Mouse (Mus musculus) granulocyte monocyte progenitor cell, adult 5-6 weeks (primary cell): Measurements from ENCODE around the gene Dlx4. TPM values are rescaled to one million over a fixed set of nuclear protein-coding genes. Genes with fewer than 3 reads are reported as not detected.

ENCODE experiments used
- ATAC-seq: replicated peaks from 2 replicates; pipeline ENCODE4 v1.8.0; 2016; ENCODE audit warnings: mild to moderate bottlenecking, moderate TSS enrichment, inconsistent platforms; ENCODE audit not compliant: poor library complexity, severe bottlenecking
- total RNA-seq, 2 experiments: library from RNA; stranded (forward) in 1 of 2; stranded (reverse) in 1 of 2; fragments of 200-712, 200-1000 nt in 1 of 2; fragments of >200 nt in 1 of 2; fragmentation: Nextera tagmentation in 1 of 2; gene quantifications; 2 replicates each; pipeline ENCODE4 v1.2.3; 2014 to 2017

The Dlx4 gene
- total RNA-seq, 2 experiments from 2014 or later = not detected

- ATAC-seq = no peak
These were observed 2.4 kb downstream of the Dlx4 start for GRCm38 (mm10) chr11:95143663-95144062.

GRCm38 (mm10) chr11:95142980-95143575 lies 3.0 kb downstream of the Dlx4 start:
- no peak for ATAC-seq

DNA sequence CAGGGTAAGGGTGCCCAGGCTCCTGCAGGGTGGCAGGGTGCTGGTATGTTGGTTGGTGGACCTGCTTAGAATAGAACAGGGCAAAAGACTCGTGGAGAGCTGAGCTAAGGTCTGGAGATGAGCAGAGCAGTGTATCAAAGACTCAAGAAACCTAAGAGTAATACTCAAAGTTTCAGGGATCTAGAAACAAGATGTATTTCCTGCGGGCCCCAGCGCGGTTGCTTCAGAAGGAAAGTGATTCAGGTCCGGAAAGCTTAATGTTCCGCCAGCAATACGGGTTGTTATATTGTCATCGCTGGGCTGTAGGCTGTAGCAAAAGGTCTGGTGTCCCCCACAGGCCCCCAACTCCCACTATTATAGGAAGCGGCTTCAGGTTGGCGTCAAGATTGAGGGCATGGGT lies 3.8 kb downstream of the Dlx4 start:
- no peak for ATAC-seq

GRCm38 (mm10) chr11:95139871-95140270 lies 6.2 kb downstream of the Dlx4 start:
- no peak for ATAC-seq

GRCm38 (mm10) chr11:95137281-95137680 lies 8.8 kb downstream of the Dlx4 start:
- ATAC-seq = no peak

DNA sequence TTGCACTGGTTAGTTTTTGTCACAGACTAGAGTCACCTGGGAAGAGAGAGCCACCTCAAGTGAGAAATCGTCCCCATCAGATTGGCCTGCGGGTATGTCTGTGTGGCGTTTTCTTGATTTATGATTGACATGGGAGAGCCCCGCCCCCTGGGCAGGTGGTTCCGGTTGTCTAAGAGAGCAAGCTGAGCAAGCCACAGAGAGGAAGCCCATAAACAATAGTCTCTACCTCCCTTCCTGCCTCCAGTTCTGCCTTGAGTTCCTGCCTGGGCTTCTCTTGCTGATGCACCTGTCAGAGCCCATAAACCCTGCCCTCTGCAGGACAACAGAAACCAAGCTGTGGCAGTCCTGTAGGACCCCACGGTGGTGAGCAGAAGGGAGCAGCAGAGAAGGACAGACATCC lies 12.7 kb downstream of the Dlx4 start:
- peak; percentile 77 for ATAC-seq

- no peak for ATAC-seq
These were observed 15.3 kb downstream of the Dlx4 start for GRCm38 (mm10) chr11:95130668-95131252.

DNA sequence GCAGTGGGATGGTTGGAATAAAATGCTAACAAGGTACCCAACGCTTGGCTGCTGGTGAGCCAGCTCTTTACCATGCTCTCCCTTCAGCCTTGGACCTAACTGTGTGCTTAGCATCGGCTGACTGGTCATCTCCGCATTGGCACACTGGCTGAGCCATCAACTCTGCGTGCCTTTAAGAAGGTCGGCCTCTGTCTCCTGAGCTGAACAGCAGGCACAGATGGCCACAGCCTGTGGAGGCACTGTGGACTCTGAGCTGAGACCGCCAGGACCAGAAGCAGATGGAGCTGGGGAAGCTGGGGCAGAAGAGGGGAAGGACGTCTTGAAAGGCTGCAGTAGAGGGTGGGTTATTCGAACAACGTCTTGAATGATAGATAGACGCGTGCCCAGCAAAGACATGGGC lies 17.7 kb downstream of the Dlx4 start:
- ATAC-seq = no peak

- ATAC-seq = peak; percentile 48
These were observed 19.5 kb downstream of the Dlx4 start for GRCm38 (mm10) chr11:95126272-95127245.

GRCm38 (mm10) chr11:95125366-95125948 lies 20.6 kb downstream of the Dlx4 start:
- ATAC-seq = no peak

DNA sequence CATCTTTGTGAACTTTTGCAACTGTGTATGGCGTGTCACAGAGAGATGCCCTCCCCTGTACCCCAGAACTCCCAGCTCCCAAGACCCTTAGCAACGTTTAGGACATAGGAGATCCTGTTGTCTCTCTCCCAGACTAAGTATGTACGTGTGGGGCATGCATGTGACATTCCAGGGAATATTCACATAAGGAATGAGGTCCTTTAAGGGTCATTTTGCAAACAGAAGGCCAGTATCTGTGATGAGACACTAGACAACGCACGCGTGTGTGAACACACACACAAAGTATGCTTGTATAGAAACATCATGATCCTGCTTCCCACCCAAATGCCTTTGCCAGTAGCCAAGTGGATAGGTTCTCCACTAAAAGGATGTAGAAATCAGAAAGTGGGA lies 24.0 kb downstream of the Dlx4 start:
- ATAC-seq = no peak

DNA sequence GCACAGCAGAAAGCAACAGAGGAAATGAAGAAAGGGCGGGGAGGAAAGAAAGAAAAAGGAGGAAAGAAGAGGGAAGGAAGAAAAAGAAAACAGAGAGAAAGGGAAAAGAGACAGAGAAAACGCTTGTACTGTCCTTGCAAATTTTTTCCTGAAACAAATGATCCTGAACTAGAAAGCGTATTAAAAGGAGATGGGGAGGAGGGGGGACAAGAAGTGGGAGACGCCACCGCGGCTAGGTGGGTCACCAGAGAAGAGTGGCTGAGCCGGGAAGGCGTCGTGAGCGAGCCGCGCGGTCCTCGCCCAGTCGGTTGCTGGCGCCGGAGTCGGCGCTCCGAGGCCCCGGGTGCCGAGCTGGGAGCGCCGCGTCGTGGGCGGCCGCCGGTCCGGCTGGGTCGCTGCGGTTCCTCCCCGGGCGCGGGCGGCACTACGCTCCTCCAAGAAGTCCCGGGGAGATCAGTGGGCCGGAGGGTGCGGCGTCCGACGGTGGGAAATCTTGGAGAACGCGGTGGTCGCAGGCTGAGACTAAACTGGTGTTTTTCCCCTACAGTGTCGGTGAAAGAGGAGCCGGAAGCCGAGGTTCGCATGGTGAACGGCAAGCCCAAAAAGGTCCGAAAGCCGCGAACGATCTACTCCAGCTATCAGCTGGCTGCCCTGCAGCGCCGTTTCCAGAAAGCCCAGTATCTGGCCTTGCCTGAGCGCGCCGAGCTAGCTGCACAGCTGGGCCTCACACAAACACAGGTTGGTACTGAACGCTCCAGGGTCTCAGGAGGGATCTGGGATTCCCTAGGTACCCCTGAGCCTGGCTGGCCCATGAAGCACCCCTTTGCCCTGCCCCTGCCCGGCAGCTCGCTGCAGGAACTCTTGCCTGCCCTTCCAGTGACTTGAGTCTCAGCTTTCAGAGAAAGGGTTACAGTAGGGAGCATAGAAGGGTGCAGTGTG lies 24.6 kb downstream of the Dlx4 start:
- ATAC-seq = no peak

DNA sequence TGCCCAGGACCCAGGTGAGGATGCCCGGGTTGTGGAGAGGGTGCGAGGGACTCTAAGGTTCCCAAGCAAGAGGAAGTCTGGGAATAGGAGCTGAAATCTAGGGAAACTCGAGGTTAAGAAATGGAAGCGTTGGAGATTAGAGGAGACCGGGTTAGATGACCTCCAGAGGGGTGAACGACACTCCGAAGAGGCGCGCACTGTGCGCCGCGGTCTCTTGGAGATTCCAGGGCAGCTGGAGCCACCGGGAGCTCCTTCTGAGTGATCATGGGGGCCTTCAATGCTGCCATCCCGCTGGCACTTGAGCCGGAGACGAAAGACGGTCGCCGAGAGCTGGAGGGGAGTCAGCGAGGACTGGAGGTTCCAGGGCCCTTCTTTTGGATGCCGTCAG lies 25.4 kb downstream of the Dlx4 start:
- no peak for ATAC-seq

- no peak for ATAC-seq
These were observed 26.0 kb downstream of the Dlx4 start, which contains the start of gene Dlx3 for GRCm38 (mm10) chr11:95119990-95120632. Gene Dlx3 (plus strand): TSS chr11:95120119.

DNA sequence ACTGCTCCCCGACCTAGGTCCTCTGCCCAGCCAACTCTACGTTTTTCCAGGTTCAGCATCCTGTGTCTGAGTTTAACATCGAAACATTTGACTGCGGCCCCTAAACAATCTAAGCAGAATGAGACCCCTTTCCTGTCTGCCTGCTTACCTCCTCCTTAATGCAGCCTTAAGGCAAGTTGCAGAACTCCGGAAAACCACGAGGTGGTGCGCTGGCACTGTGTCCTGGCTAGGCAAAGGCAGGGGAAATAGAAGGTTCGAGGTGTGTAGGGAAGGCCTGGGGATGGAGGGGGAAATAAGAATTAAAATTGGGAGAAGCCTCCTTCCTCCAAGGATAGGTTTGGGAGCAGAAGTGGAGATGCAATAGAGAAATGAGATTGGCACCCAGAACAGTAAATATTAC lies 27.6 kb downstream of the Dlx4 start:
- peak; percentile 38; the same call in 1 of the 2 replicates for ATAC-seq

GRCm38 (mm10) chr11:95117030-95117429 lies 29.0 kb downstream of the Dlx4 start:
- ATAC-seq = peak; percentile 52

DNA sequence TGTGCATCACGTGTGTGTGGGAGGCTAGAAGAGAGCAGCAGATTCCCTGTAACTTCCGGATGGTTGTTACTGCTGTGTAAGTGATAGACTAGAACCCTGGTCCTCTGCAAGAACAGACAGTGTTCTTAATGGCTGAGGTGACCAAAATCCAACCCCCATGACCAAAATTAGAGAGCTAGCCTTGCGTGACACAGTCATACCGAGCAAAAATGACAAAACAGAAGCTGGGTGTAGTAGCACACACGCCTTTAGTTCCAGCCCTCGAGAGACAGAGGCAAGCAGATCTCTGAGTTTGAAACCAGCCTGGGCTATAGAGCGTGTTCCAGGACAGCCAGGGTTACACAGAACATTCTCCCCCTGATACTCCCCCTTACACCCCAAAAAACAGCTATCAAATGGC lies 36.0 kb downstream of the Dlx4 start:
- no peak for ATAC-seq

- ATAC-seq = no peak
These were observed 37.1 kb downstream of the Dlx4 start for GRCm38 (mm10) chr11:95109000-95109399.
